Mouse (Mus musculus): ENCODE measurements around the gene Vmn1r222.
"Not testable (repeated sequence)": the region's sequence is repeated elsewhere in the genome, so short reads cannot be mapped to it uniquely, and the experiment has no call there.

DNA sequence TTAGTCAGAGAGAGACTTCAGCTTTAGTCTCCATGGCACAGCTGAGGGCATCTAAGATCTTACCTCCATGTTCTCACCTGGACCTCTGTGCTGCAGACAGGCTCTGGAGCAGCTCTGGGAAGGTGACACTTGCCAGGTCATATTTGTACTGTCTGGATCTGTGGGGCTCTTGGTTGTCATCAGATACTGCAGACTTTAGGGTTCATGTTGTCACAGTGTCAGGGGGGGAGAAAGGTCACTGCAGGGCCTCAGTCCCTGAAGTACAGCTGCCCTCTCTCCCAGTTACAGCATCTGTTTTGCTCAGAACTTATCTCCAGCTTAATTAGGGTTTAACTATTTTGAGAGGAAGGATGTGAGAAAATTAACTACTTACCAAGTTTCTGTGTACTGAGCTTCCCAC lies at the start of gene Vmn1r222:
- not testable (repeated sequence) for TF ChIP-seq CTCF (IDR thresholded peaks at IDR 0.05; ENCODE audit: control insufficient read depth, insufficient read depth, insufficient read length); FOSL1 (IDR thresholded peaks at IDR 0.05; ENCODE audit: insufficient read depth, low read length, poor library complexity, severe bottlenecking)
